Mouse (Mus musculus) C2C12 (cell line): ENCODE measurements around the gene Zfp617.

Experiments used
- CEBPB ChIP-seq: IDR thresholded peaks from one replicate; pipeline ENCODE4 v1.6.1; 2011; ENCODE audit warnings: low read depth, mild to moderate bottlenecking, control low read depth, moderate library complexity
- CTCF ChIP-seq: IDR thresholded peaks from one replicate; pipeline ENCODE4 v1.5.1; 2011; ENCODE audit not compliant: control insufficient read depth, insufficient read depth, insufficient read length
- MAX ChIP-seq: IDR thresholded peaks from one replicate; pipeline ENCODE4 v1.6.1; 2011; ENCODE audit warnings: mild to moderate bottlenecking, control low read depth
- MYOD1 ChIP-seq: IDR thresholded peaks from one replicate; pipeline ENCODE4 v1.6.1; 2011; ENCODE audit warnings: low read depth; ENCODE audit not compliant: control insufficient read depth, insufficient read length
- USF1 ChIP-seq: IDR thresholded peaks from one replicate; pipeline ENCODE4 v1.6.1; 2011; ENCODE audit warnings: low read depth, mild to moderate bottlenecking, control low read depth, moderate library complexity

DNA sequence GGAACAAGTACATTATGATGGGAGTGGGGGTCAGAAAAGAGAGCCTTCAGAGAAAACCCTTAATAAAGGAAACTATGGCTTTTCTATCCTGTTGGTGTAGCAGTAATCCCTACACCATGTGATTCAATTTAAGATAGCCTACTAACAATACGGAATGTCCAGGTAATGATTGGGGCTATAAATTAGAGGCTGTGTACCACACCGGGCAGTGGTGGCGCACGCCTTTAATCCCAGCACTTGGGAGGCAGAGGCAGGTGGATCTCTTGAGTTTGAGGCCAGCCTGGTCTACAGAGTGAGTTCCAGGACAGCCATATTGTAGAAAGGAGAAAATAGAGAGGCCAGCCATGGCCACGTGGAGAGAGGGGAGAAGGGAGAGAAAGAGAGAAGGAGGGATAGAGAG lies 17.4 kb downstream of the Zfp617 start:
- TF ChIP-seq MYOD1 (no peak), CTCF (no peak), USF1 (no peak), CEBPB (no peak), MAX (no peak)
